Mouse (Mus musculus): Measurements from ENCODE around the gene Olfr8.
"Not testable (repeated sequence)": the region's sequence is repeated elsewhere in the genome, so short reads cannot be mapped to it uniquely, and the experiment has no call there.

Gene Olfr8

GRCm38 (mm10) chr10:78950336-78950735 lies at the start of gene Olfr8:
Gene Olfr8 (plus strand): TSS chr10:78950636.
- in situ Hi-C loops (cut with MboI, MseI): not testable (repeated sequence)

GRCm38 (mm10) chr10:78912871-78913270 lies 37.6 kb upstream of the Olfr8 start, which contains the start of gene Olfr1354:
Gene Olfr1354 (plus strand): TSS chr10:78913171.
- in situ Hi-C loops (cut with MboI, MseI): not testable (repeated sequence)

DNA sequence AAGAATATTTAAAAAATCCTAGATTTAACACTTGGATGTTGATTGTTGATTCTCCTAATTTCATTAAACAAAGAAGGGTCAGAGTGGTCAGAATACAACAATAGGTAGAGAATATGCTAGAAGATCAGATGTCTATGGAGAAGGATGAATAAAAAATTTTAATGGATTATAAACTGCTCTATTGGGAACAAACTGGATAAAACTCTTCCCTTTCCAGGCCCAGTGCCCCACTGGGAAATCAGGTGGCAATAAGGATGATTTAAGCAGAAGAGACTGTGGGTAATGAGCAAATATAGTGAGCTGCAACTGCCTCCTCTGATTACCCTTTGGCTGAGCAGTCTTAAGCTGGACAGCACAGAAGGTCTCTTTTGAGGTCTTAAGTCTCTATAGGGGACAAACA lies 12.6 kb downstream of the Olfr8 start, which contains the start of gene Olfr1353:
TSS of gene Olfr1353 (plus strand) at position 301 of the 400 bp plus-strand sequence.
- in situ Hi-C loops (cut with MboI, MseI): not testable (repeated sequence)

DNA sequence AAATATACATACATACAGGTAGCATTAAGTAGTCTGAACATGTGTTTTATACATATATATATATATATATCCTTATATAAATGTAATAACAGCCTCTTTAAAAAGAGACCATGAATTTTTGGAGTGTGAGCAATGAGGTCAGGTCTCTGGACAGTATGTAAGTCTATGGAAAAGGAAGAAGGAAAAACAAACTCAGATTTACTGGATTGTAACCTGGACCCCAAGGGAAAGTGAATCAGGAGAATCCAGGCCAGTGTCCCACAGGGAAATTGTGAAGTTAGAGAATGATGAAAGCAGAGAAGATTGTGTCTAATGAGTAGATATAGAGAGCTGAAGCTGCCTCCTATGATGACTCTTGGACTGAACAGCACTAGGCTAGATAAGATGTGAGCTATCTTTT lies 30.3 kb downstream of the Olfr8 start, which contains the start of gene Olfr1352:
TSS of gene Olfr1352 (plus strand) at position 301 of the 400 bp plus-strand sequence.
- in situ Hi-C loops (cut with MboI, MseI): loop anchor here (10.0 kb wide), 1 partner anchor 174 kb away; no protein-coding TSS in a partner anchor
